Mouse (Mus musculus) cortical plate, adult 2 months (tissue): Measurements from ENCODE around the gene Rabep1. TPM values are rescaled to one million over a fixed set of nuclear protein-coding genes. Genes with fewer than 3 reads are reported as not detected.
A peak's percentile ranks its signal among the peaks of the same experiment; 100 is the strongest.

ENCODE experiments used
- H3K27ac ChIP-seq: fragments of 200-500 bp; 2 replicates; pipeline ENCODE4 v1.5.1; 2012; ENCODE audit warnings: low read length, control low read depth, inconsistent platforms; ENCODE audit not compliant: insufficient read depth
- H3K4me1 ChIP-seq: fragments of 200-500 bp; 2 replicates; pipeline ENCODE4 v1.6.1; 2011; ENCODE audit warnings: low read length; ENCODE audit not compliant: control insufficient read depth, insufficient read depth
- H3K4me3 ChIP-seq: fragments of 200-500 bp; 2 replicates; pipeline ENCODE4 v1.5.1; 2011; ENCODE audit warnings: mild to moderate bottlenecking, low read length, control low read depth; ENCODE audit not compliant: insufficient read depth
- CTCF ChIP-seq: fragments of 200-500 bp; IDR thresholded peaks from 2 replicates; pipeline ENCODE4 v1.5.1; 2011; ENCODE audit warnings: mild to moderate bottlenecking, control low read depth, low read length; ENCODE audit not compliant: insufficient read depth; ENCODE audit errors: extremely low read depth
- POLR2A ChIP-seq: fragments of 200-500 bp; IDR thresholded peaks from 2 replicates; pipeline ENCODE4 v1.6.1; 2011; ENCODE audit warnings: mild to moderate bottlenecking, low read length, control low read depth; ENCODE audit not compliant: insufficient read depth; ENCODE audit errors: extremely low read depth
- polyA plus RNA-seq: library from polyadenylated mRNA; depleted of rRNA; stranded (reverse); fragments of >200 nt; gene quantifications from 2 replicates; pipeline ENCODE4 v1.2.3, GENCODE M21; 2012

Rabep1 gene
- polyA plus RNA-seq, 1 experiment: 40.7 TPM

DNA sequence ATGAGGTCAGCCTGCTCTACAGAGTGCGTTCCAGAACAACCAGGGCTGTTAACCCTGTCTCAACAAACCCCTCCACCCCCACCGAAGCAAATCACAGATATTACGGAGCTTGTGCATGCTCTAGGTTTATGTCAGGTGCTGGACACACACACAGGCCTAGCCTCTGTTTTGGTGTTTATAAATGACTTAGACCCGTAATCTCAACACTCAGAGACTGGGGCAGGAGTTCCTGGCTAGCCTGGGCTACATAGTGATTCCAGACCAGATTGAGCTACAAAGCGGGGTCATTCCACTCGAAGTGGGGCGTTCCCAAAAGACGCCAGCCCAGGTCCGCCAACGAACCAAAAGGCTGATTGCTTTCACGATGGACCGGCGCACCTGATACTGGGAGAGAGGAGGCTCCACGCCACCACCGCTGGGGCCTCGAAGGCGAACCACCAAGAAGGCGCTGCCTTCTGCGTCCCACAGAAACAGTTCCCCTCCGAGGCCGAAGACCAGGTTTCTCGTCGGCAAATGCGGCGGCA is 124.8 kb downstream of the Rabep1 start:
- TF ChIP-seq POLR2A: no peak
- no peak for TF ChIP-seq CTCF
- peaks cover 6% of the 10 kb centered on the region for H3K4me1 ChIP-seq
- H3K4me3 ChIP-seq: peak overlapping the region; percentile 67
- H3K27ac ChIP-seq: peak overlapping the region; percentile 61

DNA sequence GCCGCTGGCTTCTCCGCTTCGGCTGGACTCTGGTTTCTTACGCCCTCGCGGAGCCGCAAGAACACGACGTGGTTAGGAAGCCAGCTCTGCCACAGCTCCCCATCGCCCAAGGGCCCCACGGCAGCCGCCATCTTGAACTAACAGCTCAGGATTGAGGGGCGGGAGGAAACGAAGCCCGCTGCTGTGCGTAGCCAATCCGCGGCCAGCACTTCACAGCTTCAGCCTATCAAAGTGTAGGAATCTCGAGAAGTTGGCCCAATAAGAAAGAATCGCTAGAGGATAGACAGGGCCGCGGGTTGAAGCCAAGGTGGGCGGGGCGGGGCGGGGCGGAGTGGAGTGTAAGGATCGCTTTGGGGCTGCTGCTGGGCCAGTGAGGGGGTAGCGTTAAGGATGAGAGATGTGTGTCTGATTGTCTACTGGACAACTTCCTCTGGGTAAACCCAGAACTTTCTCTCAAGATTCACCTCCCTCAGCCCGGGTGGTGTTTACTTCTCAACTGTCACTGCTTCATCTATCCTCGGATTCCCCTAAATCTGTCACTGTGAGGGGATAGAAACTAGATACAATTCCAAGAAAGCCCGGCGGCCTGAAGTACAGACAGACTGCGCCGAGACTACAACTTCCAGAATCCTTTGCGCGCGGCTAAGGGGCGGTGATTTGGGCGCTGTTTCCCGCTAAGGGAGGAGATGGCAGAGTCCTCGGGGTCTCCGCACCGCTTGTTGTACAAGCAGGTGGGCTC is 125.4 kb downstream of the Rabep1 start, which contains the start of the genes Nup88 and Rpain:
TSS of gene Nup88 (minus strand) at position 153 of the 739 bp plus-strand sequence.
TSS of gene Rpain (plus strand) at position 393 of the 739 bp plus-strand sequence.
- Histone ChIP-seq H3K27ac (peak within 1 kb of the TSS; percentile 83), H3K4me3 (peak within 1 kb of the TSS; percentile 67), H3K4me1 (peaks cover 3% of the 10 kb centered on the region)
- TF ChIP-seq CTCF (no peak), POLR2A (peak; percentile 78)

DNA sequence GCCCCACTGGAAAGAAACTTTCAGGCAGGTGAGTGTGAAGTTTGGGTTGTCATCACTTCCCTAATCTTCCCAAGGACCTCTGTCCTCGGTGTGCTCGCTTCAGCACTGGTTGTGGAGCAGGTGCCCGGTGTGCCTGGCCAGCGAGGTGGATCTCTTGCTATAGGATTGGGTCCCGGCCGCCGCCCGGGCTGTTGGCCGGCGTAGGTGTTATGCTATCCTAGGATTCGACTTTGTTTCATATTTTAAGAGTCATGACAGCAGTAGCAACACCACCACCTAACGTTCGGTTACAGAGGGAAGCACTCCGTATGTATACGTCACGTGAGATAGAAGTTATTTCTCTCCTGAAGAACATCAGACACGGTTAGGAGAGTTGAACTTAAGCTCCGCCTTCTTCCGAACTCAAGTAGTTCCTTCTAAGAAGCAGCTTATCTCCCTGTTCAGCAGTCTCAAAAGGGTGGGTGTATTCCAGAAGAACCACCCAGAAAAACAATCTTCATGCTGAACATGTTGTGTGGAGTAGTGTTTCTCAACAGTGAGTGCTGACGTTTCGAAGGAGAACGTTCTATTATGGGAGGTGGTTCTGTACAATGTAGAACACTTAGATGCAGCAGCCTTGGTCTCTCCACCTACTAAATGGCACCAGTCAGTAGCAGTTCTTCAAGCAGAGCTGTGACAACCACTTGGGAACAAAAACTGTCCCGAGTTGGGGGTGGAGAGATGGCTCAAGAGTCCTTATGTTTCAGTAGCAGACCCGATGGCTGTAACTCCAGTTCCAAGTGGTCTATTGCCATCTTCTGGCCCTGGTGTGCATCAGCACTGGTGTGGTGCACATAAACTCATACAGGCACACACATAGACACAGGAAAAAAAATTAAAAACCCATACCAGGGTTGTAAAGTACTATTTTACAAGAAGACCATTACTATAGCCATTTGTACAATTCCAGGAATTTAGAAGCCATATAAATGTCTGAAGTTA is 126.3 kb downstream of the Rabep1 start:
- Histone ChIP-seq H3K4me1 (peaks cover 3% of the 10 kb centered on the region), H3K4me3 (peak overlapping the region; percentile 67), H3K27ac (no peak overlapping the region)
- TF ChIP-seq POLR2A: no peak; the same call in 1 of the 2 replicates
- no peak for TF ChIP-seq CTCF

DNA sequence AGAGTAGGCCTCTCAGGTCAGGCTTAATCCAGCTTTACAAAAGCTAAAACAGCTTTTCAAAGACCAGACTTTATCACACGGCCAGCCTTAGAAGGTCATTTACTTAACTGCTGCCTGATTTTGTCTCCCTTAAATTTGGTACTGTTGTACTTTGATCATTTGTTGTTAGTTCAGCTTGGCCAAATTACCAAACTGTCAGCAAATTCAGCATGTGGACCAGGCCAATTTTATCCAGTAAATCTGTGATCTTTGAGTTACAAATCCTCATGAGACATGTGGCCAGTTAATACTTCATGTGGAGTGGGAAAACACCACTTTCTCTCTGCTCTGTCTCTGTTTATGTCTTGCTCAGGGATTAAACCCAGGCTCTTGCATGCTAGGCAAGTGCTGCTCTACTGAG is 128.0 kb downstream of the Rabep1 start:
- H3K27ac ChIP-seq: no peak overlapping the region
- no peak for TF ChIP-seq POLR2A
- TF ChIP-seq CTCF: no peak
- H3K4me3 ChIP-seq: no peak overlapping the region
- H3K4me1 ChIP-seq: peaks cover 3% of the 10 kb centered on the region

DNA sequence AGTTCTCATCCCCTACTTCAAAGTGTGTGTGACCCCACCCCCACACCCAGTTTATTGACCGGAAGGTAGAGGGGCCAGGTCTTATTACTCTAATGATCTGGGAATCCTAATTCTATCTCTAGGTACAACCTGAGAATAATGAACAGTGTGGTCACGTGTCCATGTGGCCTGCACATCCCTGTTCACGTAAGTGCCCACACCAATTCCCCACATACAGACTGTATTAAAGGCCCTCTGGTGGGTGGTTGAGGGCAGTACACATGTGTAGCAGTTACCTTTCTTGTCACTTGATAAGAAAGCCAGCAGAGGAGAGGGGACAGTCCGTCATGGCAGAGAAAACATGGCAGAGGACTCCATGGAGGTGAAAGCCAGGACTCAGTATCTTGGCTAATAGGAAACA is 129.4 kb downstream of the Rabep1 start:
- H3K4me1 ChIP-seq: 0 out of 2 replicates have a peak, but pooled peaks cover 2% of the 10 kb centered on the region
- no peak for TF ChIP-seq POLR2A
- TF ChIP-seq CTCF: no peak
- H3K4me3 ChIP-seq: no peak overlapping the region
- H3K27ac ChIP-seq: no peak overlapping the region

DNA sequence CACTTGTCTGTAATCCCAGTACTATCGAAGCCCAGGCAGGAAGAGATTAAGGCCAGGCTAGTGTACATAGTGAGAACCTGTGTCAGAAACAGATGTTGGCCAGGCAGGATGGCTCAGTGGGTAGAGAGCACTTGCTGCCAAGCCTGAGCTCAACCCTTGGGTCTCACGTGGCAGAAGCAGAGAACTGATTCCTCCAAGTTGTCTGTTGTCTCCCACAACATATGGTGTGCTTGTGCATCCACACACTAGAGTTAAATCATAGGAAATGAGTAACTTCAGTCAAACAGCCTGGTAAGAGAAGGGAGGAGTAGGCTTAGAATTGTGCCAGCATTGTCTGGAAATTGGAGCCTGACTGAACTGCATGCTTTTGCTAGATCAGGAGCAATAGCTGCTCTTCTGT is 130.6 kb downstream of the Rabep1 start:
- TF ChIP-seq CTCF (no peak), POLR2A (no peak)
- Histone ChIP-seq H3K27ac (no peak overlapping the region), H3K4me3 (no peak overlapping the region), H3K4me1 (no peaks in the 10 kb centered on the region)

DNA sequence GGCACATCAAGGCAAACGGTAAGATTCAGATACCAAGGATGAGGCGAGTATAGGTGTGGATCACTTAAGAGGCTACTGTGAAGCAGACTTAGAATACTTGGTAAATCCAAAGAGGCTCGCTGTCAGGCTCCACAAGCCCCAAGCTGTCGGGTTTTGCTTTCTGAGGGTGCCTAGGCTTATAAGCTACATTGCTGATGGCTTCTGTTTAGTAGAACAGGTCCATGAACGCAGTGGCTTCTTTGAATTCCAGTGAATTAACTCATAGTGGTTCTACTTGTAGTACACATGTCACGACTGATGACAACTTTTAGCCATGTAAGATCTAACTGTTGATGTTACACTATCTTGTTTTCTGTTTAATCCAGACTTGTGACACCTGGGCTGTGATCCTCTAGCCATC is 132.7 kb downstream of the Rabep1 start:
- no peak overlapping the region for H3K27ac ChIP-seq
- no peak overlapping the region for H3K4me3 ChIP-seq
- no peaks in the 10 kb centered on the region for H3K4me1 ChIP-seq
- TF ChIP-seq CTCF: no peak
- TF ChIP-seq POLR2A: no peak

DNA sequence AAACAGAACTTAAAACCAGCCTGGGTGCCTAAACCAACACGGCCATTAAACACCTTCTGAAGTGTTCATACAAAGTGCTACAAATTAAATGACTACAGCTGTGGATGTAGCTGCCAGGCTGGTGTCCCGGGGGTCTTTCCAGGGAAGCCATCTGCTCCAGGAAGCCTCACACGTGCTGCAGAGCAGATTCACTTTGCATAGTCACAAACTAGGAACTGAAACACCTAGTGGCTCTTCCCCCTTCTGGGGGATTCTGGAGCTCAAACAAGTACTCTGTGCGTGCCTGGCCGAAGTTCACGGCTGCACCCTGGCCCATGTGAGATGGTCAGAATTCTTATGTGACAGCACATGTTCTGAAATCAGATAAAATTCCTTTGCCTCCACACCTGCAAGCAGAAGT is 135.7 kb downstream of the Rabep1 start:
- H3K4me3 ChIP-seq: no peak overlapping the region
- no peak overlapping the region for H3K27ac ChIP-seq
- H3K4me1 ChIP-seq: no peaks in the 10 kb centered on the region
- no peak for TF ChIP-seq CTCF
- no peak for TF ChIP-seq POLR2A

DNA sequence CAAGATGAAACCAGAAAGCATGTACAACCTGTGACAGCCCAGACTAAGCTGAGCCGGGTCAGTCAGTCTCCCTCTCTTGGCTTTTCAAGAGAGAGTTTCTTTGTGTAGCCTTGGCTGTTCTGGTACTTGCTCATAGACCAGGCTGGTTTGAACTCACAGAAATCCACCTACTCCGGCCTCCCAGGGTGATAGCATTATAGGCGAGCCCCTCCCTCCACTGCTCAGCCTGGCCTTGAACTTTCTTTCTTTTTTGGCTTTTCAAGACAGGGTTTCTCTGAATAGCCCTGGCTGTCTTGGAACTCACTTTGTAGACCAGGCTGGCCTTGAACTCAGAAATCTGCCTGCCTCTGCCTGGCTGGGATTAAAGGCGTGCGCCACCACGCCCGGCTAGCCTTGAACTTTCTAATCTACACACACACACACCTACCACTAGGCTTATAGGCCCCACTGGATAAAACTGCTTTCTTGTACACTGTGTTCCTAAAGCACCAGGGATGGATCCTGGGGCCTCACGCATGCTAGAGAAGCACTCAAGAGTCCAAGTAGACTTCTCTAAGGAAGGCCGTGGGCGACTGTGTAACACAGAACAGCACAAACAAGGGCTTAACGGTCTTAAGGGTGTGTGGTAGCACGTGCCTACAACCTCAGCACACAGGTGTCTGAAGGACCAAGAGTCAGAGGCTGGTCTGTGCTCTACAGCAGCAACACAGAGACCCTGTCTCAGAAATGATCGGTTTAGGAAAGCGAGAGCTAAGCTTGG is 136.4 kb downstream of the Rabep1 start:
- no peak overlapping the region for H3K4me3 ChIP-seq
- no peak for TF ChIP-seq POLR2A
- TF ChIP-seq CTCF: no peak
- H3K4me1 ChIP-seq: no peaks in the 10 kb centered on the region

DNA sequence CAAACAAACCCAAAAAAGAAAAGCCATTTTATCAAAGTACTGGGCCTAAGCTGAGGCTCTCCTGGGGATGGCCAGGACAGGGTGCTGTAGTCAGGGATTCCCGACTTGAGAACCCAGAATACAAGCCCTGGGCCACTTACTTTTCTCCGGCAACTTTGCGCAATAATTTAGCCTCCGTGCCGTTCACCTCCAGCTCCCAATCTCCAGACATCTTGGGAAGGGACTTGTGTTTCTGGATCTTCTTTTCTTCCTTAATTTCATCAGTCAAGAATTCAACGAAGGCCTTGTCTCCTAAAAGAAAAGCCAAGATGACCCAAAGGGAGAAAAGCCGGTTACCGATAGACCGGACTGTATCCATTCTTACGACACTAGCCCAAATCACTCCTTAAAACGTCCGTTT is 137.5 kb downstream of the Rabep1 start:
- Histone ChIP-seq H3K4me1 (no peaks in the 10 kb centered on the region), H3K27ac (no peak overlapping the region), H3K4me3 (peak overlapping the region; percentile 83)
- no peak for TF ChIP-seq POLR2A
- TF ChIP-seq CTCF: no peak

More for the DNA sequence above, 136.4 kb downstream of the Rabep1 start:
- H3K27ac ChIP-seq: no peak overlapping the region
